Mouse (Mus musculus) left cerebral cortex, postnatal 25 days (tissue): ENCODE measurements around the gene Vgf. TPM values are rescaled to one million over a fixed set of nuclear protein-coding genes. Genes with fewer than 3 reads are reported as not detected.

ENCODE experiments used
- DNase-seq, 2 experiments: peaks; one replicate each; pipeline ENCODE4 v3.0.0; 2022; ENCODE audit warnings: low spot score in 2 of 2, mixed read lengths in 1 of 2
- intact Hi-C: fragments of 180-260 bp; cut with DNase I; formaldehyde crosslinking; loops from one replicate; pipeline ENCODE4 v1.15.1; 2025
- total RNA-seq, 2 experiments: library from RNA; stranded (reverse); gene quantifications; 2 replicates each; pipeline ENCODE4 v1.2.3; 2021

Vgf gene
- total RNA-seq, 2 experiments from 2014 or later: 392 to 396 TPM

DNA sequence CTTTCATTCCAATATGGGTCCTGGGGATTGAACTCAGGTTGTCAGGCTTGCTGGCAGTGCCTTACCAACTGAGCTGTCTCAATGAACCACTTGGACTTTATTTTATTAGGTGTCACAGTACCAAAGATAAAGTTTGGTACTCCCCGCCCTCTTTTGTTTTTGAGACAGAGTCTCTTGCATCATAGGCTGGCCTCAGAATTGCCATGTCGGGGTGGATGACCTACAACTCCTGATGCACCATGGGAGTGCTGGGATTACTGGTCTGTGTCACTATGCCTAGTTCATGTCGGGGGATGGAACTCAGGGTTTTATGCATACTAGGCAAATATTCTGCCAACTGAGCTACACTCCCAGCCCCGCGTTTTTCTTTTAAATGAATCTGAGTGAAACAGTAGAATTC lies 28.7 kb downstream of the Vgf start:
- DNase-seq: no peak
- intact Hi-C loops: no loop called here

DNA sequence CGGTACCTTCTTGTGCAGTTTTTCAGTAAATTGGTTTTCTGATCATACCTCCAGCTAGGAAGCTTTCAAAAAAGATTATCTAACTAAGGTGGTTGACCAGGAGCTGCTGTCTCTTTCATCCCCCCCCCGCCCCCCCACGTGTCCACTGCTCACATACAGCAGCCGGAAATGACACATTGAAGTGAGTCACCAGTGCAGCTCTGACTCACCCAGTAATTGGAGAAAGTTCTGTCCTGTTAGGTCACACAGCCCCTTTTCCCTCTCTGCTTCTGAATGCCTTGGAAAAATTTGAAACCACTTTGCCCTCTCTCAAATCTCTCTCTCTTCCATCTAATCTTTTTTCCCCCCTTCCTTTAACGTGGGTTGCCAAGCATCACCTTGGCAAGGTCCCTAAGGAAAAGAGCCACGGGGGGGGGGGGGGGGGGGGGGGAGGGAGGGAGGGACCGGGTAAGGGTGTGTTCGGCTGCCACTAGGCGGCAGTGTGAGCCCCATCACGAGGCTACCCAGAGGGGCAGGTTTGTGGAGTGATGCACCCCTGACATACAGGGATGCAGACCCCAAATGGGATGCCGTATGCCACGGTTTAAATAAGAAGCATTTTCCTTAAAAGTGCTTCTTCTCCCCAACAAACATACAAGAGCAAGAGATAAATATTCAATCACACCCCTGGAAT lies 35.8 kb downstream of the Vgf start:
- peak in 1 of 2 experiments; percentile 69 for DNase-seq
- intact Hi-C loops: loop anchor here (1.0 kb wide), 1 partner anchor 45 kb away; no protein-coding TSS in a partner anchor

DNA sequence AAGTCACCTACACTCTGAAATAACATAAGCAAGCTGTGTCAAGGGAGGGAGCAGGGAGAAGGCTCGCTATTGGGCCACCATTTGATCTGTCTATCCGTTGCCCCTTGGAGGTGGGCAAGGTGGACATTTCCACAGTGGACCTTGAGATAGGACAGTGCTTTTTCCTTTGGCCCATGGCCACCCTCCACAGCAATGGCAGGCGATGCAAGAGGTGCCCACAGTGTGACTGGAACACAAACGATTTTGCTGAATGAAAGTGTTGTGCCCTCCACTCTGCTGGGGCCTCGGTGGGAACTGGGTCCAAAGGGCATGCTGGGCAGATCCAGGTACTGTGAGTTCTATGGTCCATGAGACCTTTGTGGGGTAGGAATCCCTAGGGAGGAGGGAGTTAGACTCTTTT lies 36.4 kb downstream of the Vgf start:
- no peak for DNase-seq
- intact Hi-C loops: loop anchor here (1.0 kb wide), 1 partner anchor 45 kb away; no protein-coding TSS in a partner anchor

- intact Hi-C loops: no loop called here
Measured at GRCm38 (mm10) chr5:137065454-137065853, 39.3 kb downstream of the Vgf start.

GRCm38 (mm10) chr5:137065923-137066322 lies 39.7 kb downstream of the Vgf start:
- DNase-seq: no peak

More at GRCm38 (mm10) chr5:137065454-137065853, 39.3 kb downstream of the Vgf start:
- no peak for DNase-seq

DNA sequence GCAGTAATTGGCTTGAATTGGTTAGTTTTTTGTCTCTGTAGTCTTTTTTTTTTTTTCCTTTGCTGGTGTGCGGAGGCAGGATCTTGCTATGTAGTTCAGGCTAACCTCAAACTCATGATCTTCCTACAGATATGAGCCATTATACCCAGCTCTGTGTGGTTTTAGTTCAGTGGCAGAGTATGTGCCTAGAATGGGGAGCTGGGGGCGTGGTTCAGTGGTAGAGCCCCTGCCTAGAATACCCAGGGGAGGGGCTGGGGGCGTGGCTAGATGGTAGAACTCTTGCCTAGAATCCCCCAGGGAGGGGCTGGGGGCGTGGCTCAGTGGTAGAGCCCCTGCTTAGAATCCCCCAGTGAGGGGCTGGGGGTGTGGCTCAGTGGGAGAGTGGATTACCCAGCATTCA lies 42.5 kb downstream of the Vgf start:
- intact Hi-C loops: no loop called here
- no peak for DNase-seq

More at GRCm38 (mm10) chr5:137065923-137066322, 39.7 kb downstream of the Vgf start:
- intact Hi-C loops: no loop called here

- intact Hi-C loops: no loop called here
- DNase-seq: no peak
Measured at GRCm38 (mm10) chr5:137070881-137071605, 44.9 kb downstream of the Vgf start.

GRCm38 (mm10) chr5:137072079-137072960 lies 46.1 kb downstream of the Vgf start, which contains the start of gene Serpine1:
TSS of gene Serpine1 (minus strand) at chr5:137072268.
- intact Hi-C loops: no loop called here
- peak; percentile 59 to 69 for DNase-seq

GRCm38 (mm10) chr5:137073141-137073540 lies 46.9 kb downstream of the Vgf start:
- intact Hi-C loops: no loop called here
- no peak for DNase-seq

DNA sequence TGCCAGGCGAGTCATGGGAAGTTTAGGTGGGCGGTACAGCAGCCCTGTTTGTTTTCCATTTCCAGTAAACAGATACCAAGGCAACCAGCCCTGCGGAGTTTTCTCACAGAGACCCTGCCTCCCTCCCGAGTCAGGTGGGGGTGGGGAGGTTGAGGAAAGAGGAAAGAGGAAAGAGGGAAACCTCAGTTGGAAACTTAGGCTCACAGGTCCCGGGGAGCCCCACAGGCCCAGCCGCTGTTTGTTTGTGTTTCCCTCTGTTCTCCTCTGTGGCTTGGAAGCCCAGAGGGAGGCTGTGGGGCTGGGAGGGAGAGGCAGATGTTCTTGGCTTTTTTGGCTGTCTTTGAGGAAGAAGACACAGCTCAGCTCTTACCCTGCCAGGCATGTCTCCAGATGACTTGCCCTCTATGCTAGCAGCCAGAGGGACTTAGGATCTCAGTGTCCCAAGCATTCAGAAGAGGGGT lies 48.0 kb downstream of the Vgf start:
- DNase-seq: no peak
- intact Hi-C loops: no loop called here

DNA sequence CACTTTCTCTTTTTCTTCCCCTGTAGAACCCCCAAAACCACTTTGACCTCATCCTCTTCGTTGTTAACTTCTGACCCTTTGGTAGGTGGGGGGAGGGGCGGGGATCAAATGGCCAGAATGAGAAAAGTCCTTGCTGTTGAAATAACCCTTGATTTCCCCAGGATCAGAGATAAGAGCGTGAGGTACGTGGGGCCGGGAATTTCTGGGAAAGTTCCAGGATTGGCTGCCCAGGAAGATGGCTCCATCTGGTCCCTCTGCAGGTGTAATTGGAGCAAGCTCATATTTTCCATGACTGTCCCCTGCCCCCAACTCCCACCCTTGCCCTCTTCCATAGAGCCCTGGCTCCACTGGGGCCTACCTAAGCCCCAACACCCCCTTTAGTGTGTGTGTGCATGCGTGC lies 49.5 kb downstream of the Vgf start:
- intact Hi-C loops: no loop called here
- DNase-seq: no peak

DNA sequence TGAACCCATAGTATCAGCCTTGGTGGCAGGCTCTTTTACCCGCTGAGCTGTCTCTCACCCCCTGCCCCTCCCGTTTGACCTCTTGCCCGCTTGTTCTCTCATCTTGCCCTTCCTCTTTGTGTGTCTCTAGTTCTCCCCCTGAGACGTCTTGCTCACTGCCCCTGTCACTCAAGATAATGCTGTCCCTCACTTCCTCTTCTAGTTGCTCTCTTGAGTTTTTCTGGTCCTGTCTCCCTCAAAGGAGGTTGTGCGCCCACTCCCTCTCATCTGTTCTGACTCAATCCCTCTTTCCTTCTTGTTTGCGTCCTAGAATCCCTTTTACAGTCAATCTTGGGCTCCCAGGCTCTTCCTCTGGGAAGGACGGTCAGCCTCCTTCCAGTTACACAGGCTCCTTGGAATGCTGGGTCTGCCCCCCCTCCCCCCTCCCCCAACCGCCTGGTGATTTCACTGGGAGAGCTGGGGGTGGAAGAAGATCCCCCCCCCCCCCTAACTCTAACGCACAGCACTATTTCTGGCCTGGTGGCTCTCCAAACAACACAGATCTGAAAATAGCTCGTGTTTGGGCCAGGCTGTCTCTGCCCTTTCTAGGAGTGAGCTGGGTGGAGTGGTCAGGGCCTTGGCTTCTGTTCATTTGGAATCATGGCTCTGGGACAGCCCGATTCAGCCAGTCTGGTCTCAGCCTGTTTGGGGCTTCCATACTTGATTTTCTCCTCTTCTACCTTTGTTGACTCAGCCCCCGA lies 50.2 kb downstream of the Vgf start:
- DNase-seq: peak in 1 of 2 experiments; percentile 52
- intact Hi-C loops: no loop called here

DNA sequence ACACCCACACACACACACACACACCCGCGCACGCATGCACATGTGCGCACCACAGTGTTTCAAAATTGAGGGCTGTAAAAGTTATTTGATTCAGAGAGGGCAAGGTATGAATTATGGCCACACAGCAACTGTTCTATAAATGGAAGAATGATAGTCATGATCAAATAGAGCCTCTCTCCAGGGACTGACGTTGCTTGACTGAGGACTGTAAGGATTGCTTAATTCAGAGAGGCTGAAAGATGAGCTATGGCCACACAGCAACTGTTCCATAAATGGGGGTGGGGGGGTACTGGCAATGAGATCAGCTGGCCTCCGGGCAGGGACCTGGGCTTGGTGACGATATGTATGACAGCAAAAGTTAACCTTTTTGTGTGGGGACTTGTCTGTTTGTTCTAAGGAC lies 51.0 kb downstream of the Vgf start:
- intact Hi-C loops: no loop called here
- no peak for DNase-seq

GRCm38 (mm10) chr5:137078041-137078440 lies 51.8 kb downstream of the Vgf start:
- intact Hi-C loops: no loop called here

GRCm38 (mm10) chr5:137078616-137079015 lies 52.4 kb downstream of the Vgf start:
- DNase-seq: no peak
- intact Hi-C loops: no loop called here

More at GRCm38 (mm10) chr5:137078041-137078440, 51.8 kb downstream of the Vgf start:
- no peak for DNase-seq

DNA sequence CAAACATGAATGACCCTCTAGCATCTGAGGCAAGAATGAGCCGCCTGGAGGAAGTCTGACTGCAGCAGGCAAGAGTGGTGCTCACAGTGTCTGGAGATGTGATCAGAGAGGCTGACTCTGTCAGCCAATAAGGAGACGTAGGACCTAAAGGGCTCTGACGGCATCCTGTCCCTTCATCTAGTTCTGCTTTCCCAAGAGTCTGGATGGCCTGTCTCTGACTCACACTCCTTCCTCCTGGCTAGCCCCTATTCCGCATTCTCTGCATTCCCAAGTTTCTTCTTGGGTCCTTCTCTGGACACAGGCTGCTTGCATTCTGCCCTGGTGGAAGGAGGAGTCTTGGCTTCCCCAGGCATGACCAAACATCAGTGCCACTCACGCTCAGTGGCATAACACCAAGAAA lies 53.7 kb downstream of the Vgf start:
- intact Hi-C loops: no loop called here
- no peak for DNase-seq
